In the genomic region with DNA sequence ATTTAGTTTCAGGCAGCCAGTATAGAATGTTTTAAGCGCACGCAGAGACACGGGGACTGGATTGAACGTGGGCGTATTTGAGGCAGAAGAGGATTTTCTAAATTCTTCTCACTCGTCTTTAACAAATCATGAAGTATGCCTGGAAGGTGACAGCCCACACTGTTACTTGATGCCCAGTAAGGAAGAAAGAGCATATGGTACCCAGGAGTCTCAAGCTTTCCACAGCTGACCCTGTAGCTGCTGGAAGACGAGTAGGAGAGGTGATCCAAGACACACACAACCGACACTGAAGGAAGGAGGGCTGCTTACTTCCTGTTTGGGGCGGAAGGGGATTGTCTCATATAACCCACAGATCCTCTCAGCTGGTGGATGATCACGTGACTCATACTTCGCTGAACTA, we compare ENCODE assay signal across 17 mouse cellular contexts. TPM values are rescaled to one million over a fixed set of nuclear protein-coding genes. Genes with fewer than 3 reads are reported as not detected.
DNase-seq lines count a peak whose midpoint lies in the region; TF ChIP-seq lines count a peak whose summit lies in the region.
"Had no signal": no experiment of that assay in that cellular context is flagged by ENCODE, and none has a peak within 500 bp of the region (broad histone marks: within the 10 kb centered on the region; RNA-seq: fewer than 3 reads in every experiment).

No protein-coding gene starts in this region.

- no peak overlapping the region for H3K4me3 ChIP-seq in C2C12 (ENCODE audit: insufficient read depth, poor library complexity, severe bottlenecking)
- H3K4me3 ChIP-seq: heart, embryonic 12.5 days; hindbrain, embryonic 15.5 days; layer of hippocampus, adult 2 months; limb, embryonic 13.5 days had no signal

- TF ChIP-seq CTCF in C2C12 (IDR thresholded peaks at IDR 0.05; ENCODE audit: control insufficient read depth, insufficient read depth, insufficient read length): no peak

- no peaks in the 10 kb centered on the region for H3K27me3 ChIP-seq in C2C12 (ENCODE audit: control insufficient read depth, insufficient read depth, insufficient read length)
- H3K27me3 ChIP-seq: heart, embryonic 12.5 days; hindbrain, embryonic 15.5 days; limb, embryonic 13.5 days had no signal

- H3K36me3 ChIP-seq in C2C12 (ENCODE audit: control insufficient read depth, insufficient read depth): no peaks in the 10 kb centered on the region
- H3K36me3 ChIP-seq: heart, embryonic 12.5 days; hindbrain, embryonic 15.5 days; limb, embryonic 13.5 days had no signal

- no peaks in the 10 kb centered on the region for H3K79me3 ChIP-seq in C2C12 (ENCODE audit: low read depth)

- H3K79me2 ChIP-seq in C2C12 (ENCODE audit: control insufficient read depth, insufficient read depth): no peaks in the 10 kb centered on the region

- DNase-seq in R1 (ENCODE audit: low read depth, low spot score) (peak; percentile 18), MN1 (ENCODE audit: low spot score) (no peak)
- DNase-seq in left cerebral cortex, adult 18-20 months (ENCODE audit: low spot score in 2 of 2): peak; percentile 16 to 59
- peak; percentile 53 to 72 for DNase-seq in right cerebral cortex, postnatal 10 days (ENCODE audit: low spot score in 2 of 2)
- DNase-seq in spleen, postnatal 10 days (ENCODE audit: low spot score in 2 of 2): no peak
- DNase-seq in layer of hippocampus, postnatal 10 days (ENCODE audit: low spot score in 2 of 2): no peak
- DNase-seq: adrenal gland, adult 8-10 months; cerebellum, adult 11-12 months; kidney, adult 18-20 months; kidney, postnatal 10 days; midbrain, embryonic 14.5 days; thymus, adult 2 months had no signal

- no peak overlapping the region for H3ac ChIP-seq in C2C12 (ENCODE audit: control insufficient read depth, insufficient read length, low read depth)

TF ChIP-seq in C2C12, 6 proteins besides CTCF, POLR2A, EP300 and RAD21:
- TF ChIP-seq MYOD1 (IDR thresholded peaks at IDR 0.05; ENCODE audit: control insufficient read depth, insufficient read length, low read depth) (no peak), USF1 (IDR thresholded peaks at IDR 0.05; ENCODE audit: low read depth) (peak; percentile 19), MAX (IDR thresholded peaks at IDR 0.05) (no peak), FOSL1 (IDR thresholded peaks at IDR 0.05; ENCODE audit: insufficient read depth, low read length, poor library complexity, severe bottlenecking) (no peak)
TF ChIP-seq in C2C12: peak in this region for 1.

RNA-seq across cellular contexts. Expression of gene Nphp3, which starts 56.9 kb away (rescaled TPM):
- polyA plus RNA-seq in C2C12 (2012; fragmentation: generic; extraction: Trizol): 1.2 TPM
- total RNA-seq in left cerebral cortex, adult 18-20 months (2021): 1 to 10 TPM; 5.6 to 9.1 TPM
- total RNA-seq in layer of hippocampus, postnatal 10 days (2021): 10 to 100 TPM in 1 of 2 experiments, 1 to 10 TPM in 1; 8.2 to 12.0 TPM

Comparison
In these comparisons a context has a peak if more than half of its experiments do, and no peak if none do; other contexts are left out.
1. DNase-seq: peak in R1 (single experiment), left cerebral cortex, adult 18-20 months (2 of 2) and right cerebral cortex, postnatal 10 days (2 of 2); none in MN1 (single experiment), spleen, postnatal 10 days (0 of 2) and layer of hippocampus, postnatal 10 days (0 of 2).